Mouse (Mus musculus) gastrocnemius, adult 18-20 months (tissue): ENCODE measurements around the gene Smcp. TPM values are rescaled to one million over a fixed set of nuclear protein-coding genes. Genes with fewer than 3 reads are reported as not detected.

ENCODE experiments used
- DNase-seq: peaks from one replicate; pipeline ENCODE4 v3.0.0; 2021; ENCODE audit warnings: low spot score
- long read RNA-seq, 2 experiments: library from polyadenylated mRNA; stranded (forward); transcript quantifications; one replicate each; pipeline ENCODE4 v2.0.0; 2021
- total RNA-seq, 2 experiments: library from RNA; stranded (reverse); gene quantifications; 2 replicates each; pipeline ENCODE4 v1.2.3; 2021

Gene Smcp
- not detected for total RNA-seq
- long read RNA-seq, experiment 1 = 0 reads
- long read RNA-seq, experiment 2 = 0 reads

GRCm38 (mm10) chr3:92588858-92589257 lies at the start of gene Smcp:
TSS of gene Smcp (minus strand) at chr3:92588997.
- DNase-seq = no peak

- no peak for DNase-seq
These were observed 49.8 kb upstream of the Smcp start for GRCm38 (mm10) chr3:92638653-92638991.

GRCm38 (mm10) chr3:92637745-92638652 lies 49.2 kb upstream of the Smcp start:
- DNase-seq = no peak

GRCm38 (mm10) chr3:92621560-92621959 lies 32.8 kb upstream of the Smcp start, which contains the start of gene Lce6a:
TSS of gene Lce6a (minus strand) at chr3:92621660.
- no peak for DNase-seq

- DNase-seq = no peak
These were observed 21.0 kb upstream of the Smcp start for GRCm38 (mm10) chr3:92609804-92610203.

GRCm38 (mm10) chr3:92607392-92607791 lies 18.6 kb upstream of the Smcp start, which contains the start of gene 2210017I01Rik:
TSS of gene 2210017I01Rik (minus strand) at chr3:92607492.
- no peak for DNase-seq

- DNase-seq = no peak
These were observed 13.4 kb upstream of the Smcp start for GRCm38 (mm10) chr3:92602169-92602568.

- DNase-seq = no peak
These were observed 11.7 kb upstream of the Smcp start for GRCm38 (mm10) chr3:92600456-92600855.

GRCm38 (mm10) chr3:92599973-92600372 lies 11.2 kb upstream of the Smcp start:
- no peak for DNase-seq

- no peak for DNase-seq
These were observed 9.6 kb upstream of the Smcp start for GRCm38 (mm10) chr3:92598429-92598828.

- DNase-seq = no peak
These were observed 1.6 kb downstream of the Smcp start for GRCm38 (mm10) chr3:92587190-92587589.

- DNase-seq = no peak
These were observed 3.7 kb downstream of the Smcp start for GRCm38 (mm10) chr3:92585055-92585454.

- DNase-seq = no peak
These were observed 5.5 kb downstream of the Smcp start for GRCm38 (mm10) chr3:92583164-92583826.

- no peak for DNase-seq
These were observed 9.3 kb downstream of the Smcp start for GRCm38 (mm10) chr3:92579508-92579907.

GRCm38 (mm10) chr3:92578652-92579413 lies 10.0 kb downstream of the Smcp start:
- DNase-seq = no peak

- DNase-seq = no peak
These were observed 15.3 kb downstream of the Smcp start, which contains the start of gene Ivl for GRCm38 (mm10) chr3:92573449-92574041. TSS of gene Ivl (minus strand) at chr3:92573735.

- DNase-seq = no peak
These were observed 16.2 kb downstream of the Smcp start for GRCm38 (mm10) chr3:92572514-92573155.

GRCm38 (mm10) chr3:92568752-92569151 lies 20.0 kb downstream of the Smcp start:
- no peak for DNase-seq

- no peak for DNase-seq
These were observed 23.4 kb downstream of the Smcp start for GRCm38 (mm10) chr3:92565418-92565817.

- DNase-seq = no peak
These were observed 54.4 kb downstream of the Smcp start, which contains the start of gene 2310046K23Rik for GRCm38 (mm10) chr3:92534411-92534810. TSS of gene 2310046K23Rik (minus strand) at chr3:92534511.
